Mouse (Mus musculus): ENCODE results near the gene Myl6.

DNA sequence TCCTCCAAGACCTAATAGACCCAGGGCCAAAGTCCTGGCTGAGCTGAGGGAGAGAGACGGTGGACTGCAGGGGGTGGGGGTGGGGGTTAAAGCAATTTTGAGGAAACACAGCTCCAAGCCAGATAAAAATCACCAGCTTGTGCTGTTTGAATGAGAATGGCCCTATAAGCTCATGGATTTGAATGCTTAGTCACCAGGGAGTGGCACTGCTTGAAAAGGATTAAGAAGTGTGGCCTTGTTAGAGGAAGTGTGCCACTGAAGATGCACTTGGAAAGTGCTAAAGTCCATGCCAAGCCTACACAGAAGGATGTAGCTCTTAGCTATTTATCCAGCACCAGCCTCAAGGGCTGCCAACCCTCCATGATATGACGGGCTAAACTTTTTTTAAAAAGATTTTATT is 41.3 kb upstream of the Myl6 start:
- TF ChIP-seq CTCF (IDR thresholded peaks at IDR 0.05; ENCODE audit: low read depth, low read length) (no peak), EP300 (IDR thresholded peaks at IDR 0.05; ENCODE audit: insufficient read depth, low read depth, low read length) (no peak), POLR2A (IDR thresholded peaks at IDR 0.05; ENCODE audit: insufficient read depth, low read length) (no peak)

Measured in ES-Bruce4 (cell line).